Mouse (Mus musculus): ENCODE results near the gene Slc1a4. TPM values are rescaled to one million over a fixed set of nuclear protein-coding genes. Genes with fewer than 3 reads are reported as not detected.

The Slc1a4 gene
- total RNA-seq, 2 experiments from 2014 or later = 3.1 to 3.5 TPM

- intact Hi-C loops (cut with DNase I) = loop anchor here (1.0 to 5.0 kb wide), 3 partner anchors 70 to 138 kb away; partner anchors contain the start of gene Slc1a4
- DNase-seq = no peak
Measured at GRCm38 (mm10) chr11:20262628-20263380, 69.7 kb downstream of the Slc1a4 start.

DNA sequence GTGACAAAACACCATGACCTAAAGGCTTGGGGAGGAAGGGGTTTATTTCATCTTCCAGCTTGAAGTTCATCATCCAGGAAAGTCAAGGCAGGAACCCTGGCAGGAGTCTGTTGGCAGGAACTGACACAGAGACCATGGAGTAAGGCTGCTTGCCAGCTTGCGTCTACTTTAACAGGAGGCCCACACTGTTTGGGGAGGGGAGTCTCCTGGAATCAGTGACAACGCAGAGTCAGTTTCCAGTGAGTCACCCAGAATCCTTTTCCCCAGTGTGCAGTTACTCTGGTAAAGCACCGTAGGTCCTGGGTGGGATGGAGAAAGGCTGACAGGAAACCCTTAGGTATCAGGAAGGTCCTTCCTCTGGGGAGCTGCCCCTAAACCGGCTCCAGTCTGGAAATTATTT lies 77.7 kb downstream of the Slc1a4 start:
- DNase-seq = no peak
- intact Hi-C loops (cut with DNase I) = no loop called here

DNA sequence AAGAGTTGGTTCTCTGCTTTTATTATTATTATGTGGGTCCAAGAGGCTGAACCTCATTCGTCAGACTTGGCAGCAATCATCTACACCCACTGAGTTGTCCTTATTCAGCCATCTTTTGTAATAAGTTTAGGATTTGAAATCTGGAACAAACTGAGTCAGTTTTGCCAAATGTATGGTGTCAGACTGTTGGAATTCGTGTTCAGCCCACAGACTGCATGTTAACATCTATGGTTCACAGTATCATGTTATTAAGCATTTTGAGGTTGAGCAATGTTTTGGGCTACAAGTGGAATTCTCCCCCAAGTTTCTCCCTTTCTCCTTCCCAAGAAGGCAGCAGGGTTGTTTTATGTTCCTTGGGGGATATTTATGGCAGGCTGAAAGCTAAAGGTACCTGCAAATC lies 79.4 kb downstream of the Slc1a4 start:
- intact Hi-C loops (cut with DNase I) = no loop called here
- no peak for DNase-seq

Other genes starting within 250 kb of the Slc1a4 start
- gene Actr2, start 219.8 kb downstream of the Slc1a4 start, total RNA-seq (2021) = 100 to 1,000 TPM in 1 of 2 experiments, 10 to 100 TPM in 1; 95.8 to 107 TPM
- 100 to 1,000 TPM; 163 to 167 TPM for gene Rab1a, start 131.3 kb downstream of the Slc1a4 start, total RNA-seq (2021)
- gene Cep68, start 83.3 kb downstream of the Slc1a4 start, total RNA-seq (2021) = 10 to 100 TPM; 40.0 to 42.7 TPM
- 10 to 100 TPM; 21.1 to 23.7 TPM for gene Sertad2, start 210.5 kb upstream of the Slc1a4 start, total RNA-seq (2021)